Mouse (Mus musculus): ENCODE measurements around the gene Angel1. TPM values are rescaled to one million over a fixed set of nuclear protein-coding genes. Genes with fewer than 3 reads are reported as not detected.
A peak's percentile ranks its signal among the peaks of the same experiment; 100 is the strongest.

Angel1 gene
- polyA plus RNA-seq, 1 experiment from 2014 or later, result 14.7 TPM

- no peaks in the 10 kb centered on the region for H3K9me3 ChIP-seq
- H3K36me3 ChIP-seq, result peaks cover 48% of the 10 kb centered on the region
- H3K4me3 ChIP-seq, result peak overlapping the region; percentile 23; the same call in 1 of the 2 replicates
- H3K4me1 ChIP-seq (replicated peaks), result peaks cover 73% of the 10 kb centered on the region
- DNase-seq (ENCODE audit: low spot score), result no peak
- 89% methylated on average over 8 of the region's 8 CpGs for WGBS
- H3K27ac ChIP-seq, result no peak overlapping the region
- peaks cover 7% of the 10 kb centered on the region; the same call in 1 of the 2 replicates for H3K27me3 ChIP-seq (ENCODE audit: insufficient read depth, poor library complexity, severe bottlenecking)
Observed at GRCm38 (mm10) chr12:86682178-86682577, 44.1 kb downstream of the Angel1 start.

- peaks cover 43% of the 10 kb centered on the region for H3K36me3 ChIP-seq
- peaks cover 13% of the 10 kb centered on the region; the same call in 1 of the 2 replicates for H3K27me3 ChIP-seq (ENCODE audit: insufficient read depth, poor library complexity, severe bottlenecking)
- peaks cover 69% of the 10 kb centered on the region for H3K4me1 ChIP-seq (replicated peaks)
- no peak overlapping the region for H3K27ac ChIP-seq
- H3K4me3 ChIP-seq, result peak overlapping the region; percentile 23
- no peaks in the 10 kb centered on the region for H3K9me3 ChIP-seq
- DNase-seq (ENCODE audit: low spot score), result no peak
- 89% methylated on average over 9 of the region's 9 CpGs for WGBS
Observed at GRCm38 (mm10) chr12:86681626-86682025, 44.6 kb downstream of the Angel1 start.

DNA sequence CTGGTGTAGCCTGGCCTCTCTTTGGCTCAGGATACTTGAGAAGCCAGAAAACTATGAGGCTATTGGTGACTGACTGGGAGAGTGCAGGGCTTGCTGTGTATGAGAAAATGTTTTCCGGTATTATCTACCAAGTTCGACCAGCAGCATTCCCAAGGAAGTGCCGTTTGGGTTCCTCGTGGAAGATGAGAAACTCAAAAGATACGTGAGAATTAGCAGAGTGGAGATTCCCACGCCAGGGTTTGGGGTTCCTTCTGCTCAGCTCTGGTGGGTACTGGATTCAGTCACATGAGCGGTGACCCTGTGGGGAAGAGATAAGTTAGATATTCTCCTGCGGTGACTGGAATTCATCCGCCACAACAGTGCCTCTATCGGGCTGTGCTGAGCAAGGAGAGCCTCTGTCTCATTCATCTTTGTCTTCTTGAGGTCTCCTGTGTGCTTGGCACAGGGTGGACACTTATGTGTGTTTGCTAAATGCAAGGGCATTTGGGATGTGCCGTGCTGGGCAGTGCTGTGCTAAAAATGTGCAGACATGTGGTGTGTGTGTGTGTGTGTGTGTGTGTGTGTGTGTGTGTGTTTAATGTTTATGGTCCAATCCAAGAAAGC is 45.6 kb downstream of the Angel1 start:
- Histone ChIP-seq H3K36me3 (peaks cover 33% of the 10 kb centered on the region), H3K4me1 (replicated peaks) (peaks cover 63% of the 10 kb centered on the region), H3K27me3 (ENCODE audit: insufficient read depth, poor library complexity, severe bottlenecking) (peaks cover 14% of the 10 kb centered on the region; the same call in 1 of the 2 replicates), H3K4me3 (peak overlapping the region; percentile 89), H3K9me3 (no peaks in the 10 kb centered on the region), H3K27ac (peak overlapping the region; percentile 98)
- WGBS, result 55% methylated on average over 11 of the region's 11 CpGs
- peak; percentile 35 for DNase-seq (ENCODE audit: low spot score)

DNA sequence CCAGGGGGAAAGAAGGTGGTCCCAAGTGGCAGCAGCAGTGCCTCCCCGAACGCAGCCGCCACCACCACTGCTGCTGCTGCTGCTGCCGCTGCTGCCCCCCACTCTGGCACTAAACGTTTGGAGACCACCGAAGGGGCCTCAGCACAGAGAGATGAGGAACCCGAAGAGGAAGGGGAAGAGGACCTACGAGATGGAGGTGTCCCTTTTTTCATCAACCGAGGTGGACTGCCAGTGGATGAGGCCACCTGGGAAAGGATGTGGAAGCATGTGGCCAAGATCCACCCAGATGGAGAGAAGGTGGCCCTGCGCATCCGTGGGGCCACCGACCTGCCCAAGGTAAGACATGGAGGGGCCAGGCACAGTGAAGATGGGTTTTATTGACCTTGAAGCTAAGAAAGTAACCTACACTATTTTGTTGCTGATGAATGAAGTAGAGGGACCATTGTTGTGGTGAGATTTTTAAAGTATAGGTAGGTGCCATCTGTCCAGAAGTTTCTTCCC is 46.2 kb downstream of the Angel1 start:
- H3K27ac ChIP-seq, result peak overlapping the region; percentile 98
- WGBS, result 42% methylated on average over 12 of the region's 12 CpGs

DNA sequence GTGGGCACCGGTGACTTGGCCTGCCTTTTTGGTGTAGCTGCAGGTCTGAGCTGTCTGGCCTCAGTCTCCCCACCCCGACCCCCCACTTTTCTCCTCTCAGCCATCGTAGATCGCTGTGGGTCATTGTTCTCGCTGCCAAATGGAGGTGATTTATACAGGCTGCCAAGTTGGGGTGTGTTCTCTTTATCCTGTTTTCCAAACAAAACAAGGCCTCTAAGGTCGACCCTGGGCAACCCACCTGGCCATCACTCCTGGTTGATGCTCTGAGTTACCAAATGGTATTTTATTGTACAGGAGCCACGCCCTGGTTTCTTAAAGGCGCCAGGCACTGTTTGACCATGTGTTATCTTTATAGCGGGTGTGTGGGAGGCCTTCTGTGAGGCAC is 46.7 kb downstream of the Angel1 start:
- Histone ChIP-seq H3K27me3 (ENCODE audit: insufficient read depth, poor library complexity, severe bottlenecking) (peaks cover 14% of the 10 kb centered on the region; the same call in 1 of the 2 replicates), H3K4me1 (replicated peaks) (peaks cover 53% of the 10 kb centered on the region), H3K4me3 (peak overlapping the region; percentile 89), H3K27ac (peak overlapping the region; percentile 98), H3K36me3 (peaks cover 23% of the 10 kb centered on the region), H3K9me3 (no peaks in the 10 kb centered on the region)
- DNase-seq (ENCODE audit: low spot score), result peak; percentile 30
- WGBS, result 5% methylated on average over 9 of the region's 9 CpGs

More for the DNA sequence above, 46.2 kb downstream of the Angel1 start:
- no peak for DNase-seq (ENCODE audit: low spot score)
- Histone ChIP-seq H3K4me3 (peak overlapping the region; percentile 89), H3K27me3 (ENCODE audit: insufficient read depth, poor library complexity, severe bottlenecking) (peaks cover 14% of the 10 kb centered on the region; the same call in 1 of the 2 replicates), H3K36me3 (peaks cover 27% of the 10 kb centered on the region), H3K9me3 (no peaks in the 10 kb centered on the region), H3K4me1 (replicated peaks) (peaks cover 57% of the 10 kb centered on the region)

GRCm38 (mm10) chr12:86678591-86679545 is 47.4 kb downstream of the Angel1 start, which contains the start of gene Vash1:
Gene Vash1, plus strand, starts transcription at chr12:86678700.
- under 1% methylated on average over 94 of the region's 94 CpGs for WGBS
- Histone ChIP-seq H3K4me1 (replicated peaks) (peaks cover 53% of the 10 kb centered on the region), H3K36me3 (peaks cover 16% of the 10 kb centered on the region), H3K4me3 (peak within 1 kb of the TSS; percentile 89), H3K9me3 (0 out of 2 replicates have a peak, but pooled peaks cover 3% of the 10 kb centered on the region), H3K27ac (peak within 1 kb of the TSS; percentile 98), H3K27me3 (ENCODE audit: insufficient read depth, poor library complexity, severe bottlenecking) (peaks cover 14% of the 10 kb centered on the region; the same call in 1 of the 2 replicates)
- peak; percentile 87 for DNase-seq (ENCODE audit: low spot score)

GRCm38 (mm10) chr12:86672507-86672906 is 53.8 kb downstream of the Angel1 start:
- H3K4me1 ChIP-seq (replicated peaks), result peaks cover 5% of the 10 kb centered on the region; the same call in 1 of the 2 replicates
- WGBS, result 78% methylated on average over 5 of the region's 5 CpGs
- no peak overlapping the region for H3K27ac ChIP-seq
- no peak for DNase-seq (ENCODE audit: low spot score)
- no peaks in the 10 kb centered on the region for H3K36me3 ChIP-seq
- peaks cover 10% of the 10 kb centered on the region; the same call in 1 of the 2 replicates for H3K27me3 ChIP-seq (ENCODE audit: insufficient read depth, poor library complexity, severe bottlenecking)
- 0 out of 2 replicates have a peak, but pooled peaks cover 3% of the 10 kb centered on the region for H3K9me3 ChIP-seq
- H3K4me3 ChIP-seq, result no peak overlapping the region

DNA sequence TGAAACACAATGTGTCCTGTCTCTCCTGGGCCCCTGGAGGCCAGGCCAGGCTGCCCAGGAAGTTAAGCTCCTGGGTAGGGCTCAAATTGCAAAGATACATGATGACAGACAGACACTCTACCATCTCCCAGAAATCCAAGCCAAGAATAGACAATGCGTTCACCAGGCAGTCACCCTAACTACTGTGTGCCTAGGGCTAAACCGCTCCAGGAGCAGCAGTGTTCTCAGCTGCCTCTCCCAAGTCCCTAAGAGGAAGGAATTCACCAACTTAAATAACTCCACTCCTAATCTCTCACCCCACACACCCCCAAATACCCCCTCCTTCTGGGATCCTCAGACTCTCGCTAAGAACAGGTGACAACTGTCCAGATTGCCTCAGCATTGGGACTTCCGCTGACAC is 54.2 kb downstream of the Angel1 start:
- no peaks in the 10 kb centered on the region for H3K36me3 ChIP-seq
- H3K4me3 ChIP-seq, result no peak overlapping the region
- 78% methylated on average over 4 of the region's 4 CpGs for WGBS
- 0 out of 2 replicates have a peak, but pooled peaks cover 3% of the 10 kb centered on the region for H3K9me3 ChIP-seq
- peaks cover 5% of the 10 kb centered on the region; the same call in 1 of the 2 replicates for H3K4me1 ChIP-seq (replicated peaks)
- 0 out of 2 replicates have a peak, but pooled peaks cover 6% of the 10 kb centered on the region for H3K27me3 ChIP-seq (ENCODE audit: insufficient read depth, poor library complexity, severe bottlenecking)
- H3K27ac ChIP-seq, result no peak overlapping the region
- DNase-seq (ENCODE audit: low spot score), result no peak

DNA sequence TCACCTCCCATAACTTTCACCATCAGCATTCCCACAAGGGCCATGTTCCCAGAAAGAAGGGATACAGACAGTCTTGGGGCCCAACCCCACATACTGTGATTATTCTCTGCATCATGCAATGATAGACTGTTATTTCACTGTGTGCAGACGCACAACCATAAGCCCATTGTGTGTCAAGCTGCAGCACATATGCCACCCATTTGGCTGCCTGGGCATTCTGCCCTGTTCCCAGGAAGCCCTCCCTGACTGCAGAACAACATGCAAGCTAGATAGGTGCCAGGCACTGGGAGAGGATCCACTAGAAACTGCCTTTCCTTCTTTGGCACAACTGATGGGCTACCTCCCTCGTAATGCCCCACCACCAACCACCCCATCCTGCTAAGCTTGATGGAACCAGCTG is 57.9 kb downstream of the Angel1 start:
- no peak overlapping the region for H3K4me3 ChIP-seq
- no peak for DNase-seq (ENCODE audit: low spot score)
- WGBS, result 95% methylated on average over 2 of the region's 2 CpGs

DNA sequence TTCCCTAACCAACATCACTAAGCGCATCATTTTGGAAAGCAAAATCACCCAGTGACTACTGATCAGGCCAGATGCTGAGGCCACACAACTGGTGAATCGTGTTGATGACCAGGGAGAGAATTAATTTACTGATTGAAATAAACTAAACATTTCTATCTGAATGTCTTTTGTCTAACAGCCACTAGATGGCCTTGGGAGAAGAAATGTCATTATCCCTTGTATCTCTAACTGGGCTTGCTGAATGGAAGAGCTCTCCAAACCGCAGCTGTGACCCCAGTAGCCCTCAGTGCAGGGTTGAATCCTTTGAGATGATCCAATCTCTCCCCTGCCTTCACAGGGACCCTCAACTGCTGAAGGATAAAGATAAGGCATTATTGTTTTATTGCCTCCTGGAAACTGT is 60.6 kb downstream of the Angel1 start:
- H3K4me3 ChIP-seq, result no peak overlapping the region
- H3K36me3 ChIP-seq, result no peaks in the 10 kb centered on the region
- no peaks in the 10 kb centered on the region; the same call in 1 of the 2 replicates for H3K27me3 ChIP-seq (ENCODE audit: insufficient read depth, poor library complexity, severe bottlenecking)
- DNase-seq (ENCODE audit: low spot score), result no peak
- H3K9me3 ChIP-seq, result no peaks in the 10 kb centered on the region
- no peak overlapping the region for H3K27ac ChIP-seq
- 71% methylated on average over 3 of the region's 3 CpGs for WGBS
- H3K4me1 ChIP-seq (replicated peaks), result peaks cover 2% of the 10 kb centered on the region

More for the DNA sequence above, 57.9 kb downstream of the Angel1 start:
- Histone ChIP-seq H3K27ac (no peak overlapping the region), H3K9me3 (no peaks in the 10 kb centered on the region), H3K4me1 (replicated peaks) (peaks cover 5% of the 10 kb centered on the region; the same call in 1 of the 2 replicates), H3K36me3 (no peaks in the 10 kb centered on the region), H3K27me3 (ENCODE audit: insufficient read depth, poor library complexity, severe bottlenecking) (no peaks in the 10 kb centered on the region)

GRCm38 (mm10) chr12:86660466-86660865 is 65.8 kb downstream of the Angel1 start:
- no peaks in the 10 kb centered on the region; the same call in 1 of the 2 replicates for H3K27me3 ChIP-seq (ENCODE audit: insufficient read depth, poor library complexity, severe bottlenecking)
- H3K27ac ChIP-seq, result peak overlapping the region; percentile 85
- WGBS, result 85% methylated on average over 2 of the region's 2 CpGs
- no peak for DNase-seq (ENCODE audit: low spot score)
- H3K4me1 ChIP-seq (replicated peaks), result peaks cover 24% of the 10 kb centered on the region
- no peaks in the 10 kb centered on the region for H3K36me3 ChIP-seq
- no peak overlapping the region for H3K4me3 ChIP-seq
- no peaks in the 10 kb centered on the region for H3K9me3 ChIP-seq

DNA sequence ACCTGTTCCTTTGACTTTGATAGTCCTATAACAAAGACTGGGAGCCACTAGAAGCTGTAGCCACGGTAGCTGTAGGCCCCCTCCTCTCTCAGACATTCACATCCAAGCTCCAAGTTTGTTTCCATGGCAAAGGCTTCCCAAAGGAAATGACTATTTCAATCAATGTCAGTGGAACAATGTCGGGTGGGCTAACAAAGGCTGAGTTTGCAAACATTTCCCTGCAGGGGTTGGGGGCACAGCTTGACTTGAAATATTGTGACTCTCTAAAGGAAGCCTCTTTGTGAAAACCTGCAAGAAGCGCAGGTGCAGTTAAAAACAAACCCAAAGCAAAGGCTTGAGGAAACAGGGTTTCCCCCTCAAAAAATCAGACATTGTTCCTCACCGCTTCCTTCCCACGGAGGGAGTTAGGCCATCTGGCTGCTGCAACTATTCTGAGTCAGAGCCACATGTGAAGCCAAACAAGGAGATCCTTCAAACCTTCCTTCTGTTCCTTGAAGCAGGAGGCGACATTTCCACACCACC is 66.8 kb downstream of the Angel1 start:
- peaks cover 32% of the 10 kb centered on the region for H3K4me1 ChIP-seq (replicated peaks)
- H3K36me3 ChIP-seq, result no peaks in the 10 kb centered on the region
- 21% methylated on average over 6 of the region's 6 CpGs for WGBS
- peak overlapping the region; percentile 85 for H3K27ac ChIP-seq
- H3K9me3 ChIP-seq, result no peaks in the 10 kb centered on the region
- DNase-seq (ENCODE audit: low spot score), result peak; percentile 62
- no peak overlapping the region for H3K4me3 ChIP-seq
- H3K27me3 ChIP-seq (ENCODE audit: insufficient read depth, poor library complexity, severe bottlenecking), result no peaks in the 10 kb centered on the region; the same call in 1 of the 2 replicates
